Mouse (Mus musculus) small intestine, adult 2 months (tissue): ENCODE results near the gene Pbld2. TPM values are rescaled to one million over a fixed set of nuclear protein-coding genes. Genes with fewer than 3 reads are reported as not detected.

Experiments
- H3K27ac ChIP-seq: fragments of 200-500 bp; 2 replicates; pipeline ENCODE4 v1.5.1; 2012; ENCODE audit warnings: low read depth, low read length, control low read depth, inconsistent platforms; ENCODE audit not compliant: insufficient read depth
- H3K27me3 ChIP-seq: fragments of 200-500 bp; 2 replicates; pipeline ENCODE4 v1.6.1; 2012; ENCODE audit warnings: mild to moderate bottlenecking, moderate library complexity, low read length, inconsistent platforms; ENCODE audit not compliant: control insufficient read depth, insufficient read depth
- H3K36me3 ChIP-seq: fragments of 200-500 bp; 2 replicates; pipeline ENCODE4 v1.6.1; 2012; ENCODE audit warnings: mild to moderate bottlenecking, low read length, control low read depth, inconsistent platforms; ENCODE audit not compliant: control insufficient read depth, insufficient read depth
- H3K4me1 ChIP-seq: fragments of 200-500 bp; 2 replicates; pipeline ENCODE4 v1.6.1; 2012; ENCODE audit warnings: low read length, inconsistent platforms, mixed read lengths; ENCODE audit not compliant: control insufficient read depth, insufficient read depth, insufficient read length
- H3K4me3 ChIP-seq: fragments of 200-500 bp; 2 replicates; pipeline ENCODE4 v1.5.1; 2012; ENCODE audit warnings: low read depth, mild to moderate bottlenecking, control low read depth, inconsistent platforms, low read length, moderate library complexity
- CTCF ChIP-seq: fragments of 200-500 bp; IDR thresholded peaks from 2 replicates; pipeline ENCODE4 v1.5.1; 2012; ENCODE audit warnings: low read depth, mild to moderate bottlenecking, control low read depth, inconsistent platforms, low read length, moderate library complexity, mixed read lengths; ENCODE audit not compliant: insufficient replicate concordance, insufficient read length; ENCODE audit errors: extremely low read depth
- POLR2A ChIP-seq: fragments of 200-500 bp; IDR thresholded peaks from 2 replicates; pipeline ENCODE4 v1.6.1; 2012; ENCODE audit warnings: low read depth, mild to moderate bottlenecking, control low read depth, inconsistent platforms, low read length, moderate library complexity
- WGBS: fragments of 180-500 bp; shearing (Covaris S2); methylation state at CpG from one replicate; pipeline ENCODE4 v1.1.7; 2018; 5-methylcytosine and 5-hydroxymethylcytosine counted together
- polyA plus RNA-seq: library from polyadenylated mRNA; depleted of rRNA; stranded (reverse); fragments of >200 nt; gene quantifications from 2 replicates; pipeline ENCODE4 v1.2.3, GENCODE M21; 2012

Pbld2 gene
- polyA plus RNA-seq, 1 experiment, result 34.1 TPM

- WGBS, result 5% methylated on average over 2 of the region's 2 CpGs
- no peak for TF ChIP-seq POLR2A
- no peak for TF ChIP-seq CTCF
- H3K27ac ChIP-seq, result no peak overlapping the region
- H3K36me3 ChIP-seq, result no peaks in the 10 kb centered on the region
- peaks cover 3% of the 10 kb centered on the region; the same call in 1 of the 2 replicates for H3K4me1 ChIP-seq
- H3K4me3 ChIP-seq, result no peak overlapping the region
- H3K27me3 ChIP-seq, result no peaks in the 10 kb centered on the region
Measured at GRCm38 (mm10) chr10:63025016-63025415, 901 bp downstream of the Pbld2 start.

GRCm38 (mm10) chr10:63025491-63026011, 1.4 kb downstream of the Pbld2 start:
- 60% methylated on average over 6 of the region's 6 CpGs for WGBS
- Histone ChIP-seq H3K27ac (no peak overlapping the region), H3K4me1 (peaks cover 3% of the 10 kb centered on the region; the same call in 1 of the 2 replicates), H3K4me3 (no peak overlapping the region), H3K27me3 (no peaks in the 10 kb centered on the region), H3K36me3 (no peaks in the 10 kb centered on the region)
- TF ChIP-seq CTCF, result no peak
- TF ChIP-seq POLR2A, result no peak

GRCm38 (mm10) chr10:63026156-63026794, 2.2 kb downstream of the Pbld2 start:
- no peak for TF ChIP-seq CTCF
- TF ChIP-seq POLR2A, result no peak
- peaks cover under 1% of the 10 kb centered on the region; the same call in 1 of the 2 replicates for H3K4me1 ChIP-seq
- no peaks in the 10 kb centered on the region for H3K27me3 ChIP-seq
- H3K27ac ChIP-seq, result no peak overlapping the region
- 84% methylated on average over 8 of the region's 8 CpGs for WGBS
- no peaks in the 10 kb centered on the region for H3K36me3 ChIP-seq
- H3K4me3 ChIP-seq, result no peak overlapping the region

GRCm38 (mm10) chr10:63026795-63027160, 2.7 kb downstream of the Pbld2 start:
- no peak overlapping the region for H3K4me3 ChIP-seq
- 90% methylated on average over 6 of the region's 6 CpGs for WGBS
- no peaks in the 10 kb centered on the region for H3K36me3 ChIP-seq
- H3K4me1 ChIP-seq, result no peaks in the 10 kb centered on the region; the same call in 1 of the 2 replicates
- no peaks in the 10 kb centered on the region for H3K27me3 ChIP-seq
- TF ChIP-seq CTCF (no peak), POLR2A (no peak)
- no peak overlapping the region for H3K27ac ChIP-seq

GRCm38 (mm10) chr10:63027376-63028161, 3.5 kb downstream of the Pbld2 start:
- WGBS, result 92% methylated on average over 10 of the region's 10 CpGs

GRCm38 (mm10) chr10:63028396-63028795, 4.3 kb downstream of the Pbld2 start:
- WGBS, result 92% methylated on average over 4 of the region's 4 CpGs
- Histone ChIP-seq H3K4me1 (no peaks in the 10 kb centered on the region; the same call in 1 of the 2 replicates), H3K36me3 (no peaks in the 10 kb centered on the region), H3K27me3 (no peaks in the 10 kb centered on the region), H3K27ac (no peak overlapping the region), H3K4me3 (no peak overlapping the region)
- TF ChIP-seq CTCF (no peak), POLR2A (no peak)

More at GRCm38 (mm10) chr10:63027376-63028161, 3.5 kb downstream of the Pbld2 start:
- H3K4me3 ChIP-seq, result no peak overlapping the region
- H3K4me1 ChIP-seq, result no peaks in the 10 kb centered on the region; the same call in 1 of the 2 replicates
- no peak for TF ChIP-seq POLR2A
- no peak for TF ChIP-seq CTCF
- H3K27me3 ChIP-seq, result no peaks in the 10 kb centered on the region
- H3K27ac ChIP-seq, result no peak overlapping the region
- no peaks in the 10 kb centered on the region for H3K36me3 ChIP-seq

- Histone ChIP-seq H3K27ac (no peak overlapping the region), H3K4me1 (no peaks in the 10 kb centered on the region), H3K36me3 (no peaks in the 10 kb centered on the region), H3K4me3 (no peak overlapping the region), H3K27me3 (no peaks in the 10 kb centered on the region)
- WGBS, result 73% methylated on average over 3 of the region's 3 CpGs
- TF ChIP-seq CTCF (no peak), POLR2A (no peak)
Measured at GRCm38 (mm10) chr10:63032267-63032666, 8.2 kb downstream of the Pbld2 start.
